Mouse (Mus musculus) Muller cell, postnatal 12 days (primary cell): ENCODE measurements around the gene Slc2a1.

Experiments
- DNase-seq: peaks from one replicate; pipeline ENCODE4 v3.0.0-alpha.2; 2015; ENCODE audit errors: inconsistent ontology term

Slc2a1 gene

GRCm38 (mm10) chr4:119108495-119109408 is at the start of gene Slc2a1:
Gene Slc2a1 (plus strand): TSS chr4:119108711.
- peak; percentile 99 for DNase-seq

- DNase-seq, result no peak
These were observed 41.7 kb upstream of the Slc2a1 start for GRCm38 (mm10) chr4:119066791-119067190.

GRCm38 (mm10) chr4:119067204-119067603 is 41.3 kb upstream of the Slc2a1 start:
- no peak for DNase-seq

- DNase-seq, result no peak
These were observed 39.6 kb upstream of the Slc2a1 start for GRCm38 (mm10) chr4:119068918-119069317.

- DNase-seq, result no peak
These were observed 38.3 kb upstream of the Slc2a1 start for GRCm38 (mm10) chr4:119070181-119070580.

- DNase-seq, result no peak
These were observed 37.4 kb upstream of the Slc2a1 start for GRCm38 (mm10) chr4:119070959-119071647.

GRCm38 (mm10) chr4:119071648-119072362 is 36.7 kb upstream of the Slc2a1 start:
- peak; percentile 68 for DNase-seq

GRCm38 (mm10) chr4:119072363-119072940 is 36.1 kb upstream of the Slc2a1 start:
- no peak for DNase-seq

GRCm38 (mm10) chr4:119072941-119073451 is 35.5 kb upstream of the Slc2a1 start:
- DNase-seq, result no peak

- no peak for DNase-seq
These were observed 34.9 kb upstream of the Slc2a1 start for GRCm38 (mm10) chr4:119073626-119074025.

- DNase-seq, result no peak
These were observed 33.9 kb upstream of the Slc2a1 start for GRCm38 (mm10) chr4:119074596-119074995.

- no peak for DNase-seq
These were observed 33.2 kb upstream of the Slc2a1 start for GRCm38 (mm10) chr4:119075273-119075672.

GRCm38 (mm10) chr4:119076336-119076735 is 32.2 kb upstream of the Slc2a1 start:
- DNase-seq, result no peak

- DNase-seq, result peak; percentile 93
These were observed 31.3 kb upstream of the Slc2a1 start for GRCm38 (mm10) chr4:119077084-119077682.

- DNase-seq, result peak; percentile 67
These were observed 28.6 kb upstream of the Slc2a1 start for GRCm38 (mm10) chr4:119079928-119080327.

GRCm38 (mm10) chr4:119082740-119083231 is 25.7 kb upstream of the Slc2a1 start:
- peak; percentile 61 for DNase-seq

- DNase-seq, result no peak
These were observed 20.1 kb upstream of the Slc2a1 start for GRCm38 (mm10) chr4:119088424-119088823.

GRCm38 (mm10) chr4:119093890-119094289 is 14.6 kb upstream of the Slc2a1 start:
- no peak for DNase-seq

- no peak for DNase-seq
These were observed 13.5 kb upstream of the Slc2a1 start for GRCm38 (mm10) chr4:119094987-119095386.

GRCm38 (mm10) chr4:119096401-119096800 is 12.1 kb upstream of the Slc2a1 start:
- DNase-seq, result no peak

- DNase-seq, result no peak
These were observed 11.1 kb upstream of the Slc2a1 start for GRCm38 (mm10) chr4:119097421-119097820.
